Mouse (Mus musculus) spleen, postnatal 14 days (tissue): Measurements from ENCODE around the gene C1rl.
"Not testable (repeated sequence)": the region's sequence is repeated elsewhere in the genome, so short reads cannot be mapped to it uniquely, and the experiment has no call there.

ENCODE experiments used
- DNase-seq, 2 experiments: peaks; one replicate each; pipeline ENCODE4 v3.0.0; 2021 to 2022; ENCODE audit warnings: low spot score in 2 of 2

Gene C1rl

DNA sequence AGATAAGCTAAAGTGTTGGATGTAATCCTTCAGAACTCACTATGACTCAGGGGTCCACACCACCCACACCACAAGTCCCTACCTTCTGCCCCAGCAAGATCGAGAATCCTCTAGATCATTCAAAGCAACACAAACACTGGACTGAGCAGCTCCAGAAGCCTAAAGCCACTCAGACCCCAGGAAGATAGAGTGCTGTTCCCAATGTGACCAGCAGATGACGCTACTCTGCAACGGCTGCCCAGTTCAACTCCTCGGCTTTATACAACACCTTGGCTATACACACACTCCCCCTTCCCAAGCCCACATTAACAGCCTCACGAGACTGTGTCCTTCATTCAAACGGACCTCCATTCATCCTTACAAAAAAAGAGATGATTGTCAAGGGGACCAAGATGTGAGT, 20.1 kb upstream of the C1rl start:
- DNase-seq, result peak; percentile 32 to 62

GRCm38 (mm10) chr6:124474621-124475020, 18.3 kb upstream of the C1rl start:
- DNase-seq, result no peak

GRCm38 (mm10) chr6:124475335-124476075, 17.4 kb upstream of the C1rl start:
- not testable (repeated sequence) for DNase-seq

GRCm38 (mm10) chr6:124476216-124476615, 16.7 kb upstream of the C1rl start:
- DNase-seq, result no peak

- no peak for DNase-seq
Observed at GRCm38 (mm10) chr6:124476796-124477195, 16.1 kb upstream of the C1rl start.

- no peak for DNase-seq
Observed at GRCm38 (mm10) chr6:124477221-124477655, 15.7 kb upstream of the C1rl start.

DNA sequence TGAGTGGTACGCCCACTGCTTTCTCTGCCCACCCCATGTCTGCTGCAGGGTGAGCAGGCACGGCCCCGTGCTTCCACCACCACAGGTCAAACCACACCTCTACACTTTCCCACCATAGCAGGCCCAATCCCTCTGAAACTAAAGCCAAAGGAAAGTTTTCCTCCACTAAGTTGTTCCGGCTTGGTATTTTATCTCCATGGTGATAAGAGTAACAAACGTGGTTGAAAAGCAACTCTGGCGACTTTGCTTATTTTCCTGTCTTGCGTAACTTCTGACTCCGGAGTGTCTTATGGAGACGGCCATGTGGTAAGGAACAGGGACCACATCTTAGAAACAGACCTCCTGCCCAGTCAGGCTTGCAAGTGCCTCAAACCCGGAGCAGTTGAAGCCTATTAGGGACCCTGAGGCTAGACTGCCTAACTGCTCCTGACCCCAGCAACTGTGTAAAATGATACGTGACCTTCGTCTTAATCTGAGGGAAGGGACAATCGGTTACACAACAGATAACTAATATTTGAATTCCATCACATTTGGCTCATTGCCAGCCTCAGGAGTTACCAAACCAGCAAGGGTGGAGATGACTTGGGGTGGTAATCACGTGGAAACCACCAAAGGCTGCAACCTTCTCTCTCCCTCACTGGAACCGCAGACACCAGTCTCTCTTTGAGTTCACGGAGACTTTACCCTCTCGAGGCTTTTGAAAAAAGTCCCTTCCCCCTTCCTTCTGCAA, 14.8 kb upstream of the C1rl start:
- no peak for DNase-seq

GRCm38 (mm10) chr6:124478874-124479572, 13.9 kb upstream of the C1rl start:
- DNase-seq, result no peak

- no peak for DNase-seq
Observed at GRCm38 (mm10) chr6:124479573-124479930, 13.4 kb upstream of the C1rl start.

GRCm38 (mm10) chr6:124480295-124480694, 12.6 kb upstream of the C1rl start:
- DNase-seq, result no peak

DNA sequence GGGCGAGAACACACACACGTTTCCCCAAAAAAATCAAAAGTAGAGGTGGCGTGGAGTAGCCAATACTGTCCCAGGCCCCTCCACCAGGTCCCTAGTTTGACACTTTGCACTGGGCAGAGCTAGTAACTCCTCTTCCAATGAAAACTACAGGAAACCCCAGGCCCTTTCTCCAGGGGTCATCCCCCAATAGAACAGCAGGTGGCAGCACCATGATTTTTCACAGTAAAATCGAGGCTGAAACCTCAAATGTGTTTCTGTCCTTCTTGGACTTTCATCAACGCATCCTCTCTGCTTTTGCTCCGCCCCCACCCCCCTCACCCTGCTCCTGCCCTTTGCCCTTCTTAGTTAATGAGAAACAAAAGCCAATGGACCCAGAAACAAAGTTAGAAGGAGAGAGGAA, 11.3 kb upstream of the C1rl start:
- peak in 1 of 2 experiments; percentile 24 for DNase-seq

DNA sequence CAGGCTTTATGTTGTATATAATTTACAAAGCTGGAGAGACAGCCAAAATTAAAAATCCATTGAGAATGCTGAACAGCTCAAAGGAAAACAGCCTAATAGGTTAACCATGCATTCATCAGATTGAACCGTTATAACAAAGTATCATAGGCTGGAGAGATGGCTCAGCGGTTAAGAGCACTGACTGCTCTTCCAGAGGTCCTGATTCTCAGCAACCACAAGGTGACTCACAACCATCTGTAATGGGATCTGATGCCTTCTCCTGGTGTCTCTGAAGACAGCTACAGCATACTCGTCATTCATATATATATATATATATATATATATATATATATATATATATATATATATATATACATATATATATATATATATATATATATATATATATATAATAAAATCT, 9.1 kb upstream of the C1rl start:
- DNase-seq, result not testable (repeated sequence)

- DNase-seq, result no peak
Observed at GRCm38 (mm10) chr6:124484851-124485250, 8.1 kb upstream of the C1rl start.

GRCm38 (mm10) chr6:124485414-124486144, 7.3 kb upstream of the C1rl start:
- no peak for DNase-seq

DNA sequence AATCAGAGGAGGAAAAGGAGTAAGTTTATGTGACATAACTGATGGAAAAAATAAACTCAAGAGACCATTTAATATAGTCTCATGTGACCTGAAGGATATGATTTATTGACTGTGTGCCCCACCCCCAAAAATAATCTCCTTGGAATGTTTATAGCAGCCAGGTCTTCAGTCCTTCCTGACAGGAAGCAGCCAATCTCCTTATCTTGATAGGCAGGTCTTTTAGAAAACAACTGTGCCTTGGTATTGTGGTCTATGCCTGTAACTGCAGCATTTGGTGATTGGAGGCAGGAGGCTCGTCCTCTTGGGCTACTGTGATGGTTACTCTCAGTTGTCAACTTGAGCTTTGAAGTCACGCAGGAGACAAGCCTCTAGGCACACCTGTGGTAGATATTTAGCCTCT, 5.4 kb upstream of the C1rl start:
- DNase-seq, result no peak

- DNase-seq, result no peak
Observed at GRCm38 (mm10) chr6:124488952-124489351, 4.0 kb upstream of the C1rl start.

DNA sequence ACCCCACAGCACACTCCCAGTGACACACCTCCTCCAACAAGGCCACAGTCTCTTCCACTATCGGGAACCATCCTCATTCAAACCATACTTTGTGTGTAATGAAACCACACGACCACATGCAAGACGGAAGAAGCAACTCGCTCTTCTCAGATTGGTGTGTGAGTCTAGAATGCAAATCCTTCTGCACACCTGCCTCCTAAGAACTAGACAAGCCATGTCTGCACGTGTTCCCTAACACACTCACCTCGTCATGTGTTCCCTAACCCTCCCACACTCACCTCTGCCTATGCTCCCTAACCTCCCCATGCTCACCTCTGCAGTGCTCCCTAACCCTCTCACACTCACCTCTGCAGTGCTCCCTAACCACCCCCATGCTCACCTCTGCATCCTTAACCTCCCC, 1.5 kb upstream of the C1rl start:
- no peak for DNase-seq

DNA sequence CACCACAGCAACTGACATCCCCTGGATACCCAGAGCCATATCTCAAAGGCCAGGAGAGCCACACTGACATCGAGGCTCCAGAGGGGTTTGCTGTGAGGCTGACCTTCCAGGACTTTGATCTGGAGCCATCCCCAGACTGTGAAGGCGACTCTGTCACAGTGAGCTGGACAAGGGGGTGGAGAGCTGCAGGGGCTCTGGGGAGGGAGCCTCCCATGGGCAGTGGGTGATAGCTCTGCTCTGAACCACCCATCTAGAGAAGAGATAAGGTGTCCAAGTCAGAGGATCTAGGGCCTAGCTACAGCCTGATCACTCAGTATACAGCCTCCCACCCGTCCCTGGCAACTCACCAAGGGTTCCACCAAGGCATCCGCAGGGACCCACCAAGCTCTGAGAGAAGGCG, 973 bp downstream of the C1rl start:
- DNase-seq, result no peak

- no peak for DNase-seq
Observed at GRCm38 (mm10) chr6:124496054-124496453, 3.1 kb downstream of the C1rl start.

DNA sequence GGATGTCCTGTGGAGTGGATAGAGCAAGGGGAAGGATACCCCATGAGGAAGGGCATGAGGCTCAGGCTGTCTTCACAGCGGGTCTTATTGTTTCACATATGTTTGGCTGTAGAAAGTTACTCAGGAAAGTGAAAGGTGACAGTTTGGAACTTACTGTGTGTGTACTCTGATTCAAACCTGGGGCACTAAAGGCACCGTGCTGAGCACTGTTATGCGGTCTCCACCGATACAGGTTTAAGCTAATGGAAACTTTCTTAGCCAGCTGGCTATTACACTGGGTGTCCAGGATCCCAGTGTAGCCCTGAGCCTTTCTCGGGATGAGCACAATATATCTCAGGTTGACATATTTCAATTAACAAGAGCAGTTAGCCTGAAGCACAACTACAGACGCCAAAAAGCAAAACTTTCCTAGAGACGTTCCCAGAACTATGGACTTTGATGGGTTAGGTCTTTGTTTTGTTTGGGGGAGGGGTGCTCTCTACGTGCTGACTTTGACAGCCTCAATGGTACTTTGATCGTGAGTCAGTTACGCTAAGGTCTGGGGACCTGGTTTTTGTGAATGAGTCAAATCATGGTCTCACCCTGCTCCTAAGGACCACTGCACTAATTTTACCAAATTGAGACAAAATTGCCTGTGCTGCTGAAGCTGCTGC, 7.1 kb downstream of the C1rl start:
- DNase-seq, result no peak

DNA sequence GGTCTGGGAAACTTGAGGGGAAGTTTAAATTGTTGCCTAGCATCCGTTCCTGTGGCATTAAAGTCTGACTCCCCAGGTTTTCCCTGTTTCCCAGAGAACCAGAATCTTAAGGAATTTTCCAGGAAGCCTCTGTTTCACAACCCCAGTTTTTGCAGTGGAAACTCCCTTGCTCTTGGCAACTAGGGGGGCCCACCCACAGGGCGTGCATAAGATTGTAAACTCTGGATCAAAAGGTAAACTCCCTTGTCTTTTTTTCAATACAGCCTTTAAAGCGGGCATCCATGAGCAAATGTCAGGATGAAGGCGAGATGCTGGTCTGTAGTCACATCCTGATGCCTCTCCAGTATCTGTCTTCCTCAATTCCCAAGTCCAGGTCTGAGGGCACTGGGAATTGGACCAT, 8.6 kb downstream of the C1rl start:
- DNase-seq, result no peak

GRCm38 (mm10) chr6:124502021-124502420, 9.1 kb downstream of the C1rl start:
- no peak for DNase-seq
